Mouse (Mus musculus) brain, embryonic 14.5 days (tissue): ENCODE measurements around the gene Actg2.

Source experiments
- CTCF ChIP-seq: fragments of 200-500 bp; IDR thresholded peaks from 2 replicates; pipeline ENCODE4 v1.5.1; 2012; ENCODE audit warnings: inconsistent platforms, mild to moderate bottlenecking, moderate library complexity, borderline replicate concordance; ENCODE audit not compliant: insufficient read depth, insufficient read length; ENCODE audit errors: extremely low read depth
- POLR2A ChIP-seq: fragments of 200-500 bp; IDR thresholded peaks from 2 replicates; pipeline ENCODE4 v1.6.1; 2012; ENCODE audit warnings: mild to moderate bottlenecking, inconsistent platforms, borderline replicate concordance; ENCODE audit not compliant: poor library complexity, insufficient read depth, insufficient read length, severe bottlenecking; ENCODE audit errors: extremely low read depth

DNA sequence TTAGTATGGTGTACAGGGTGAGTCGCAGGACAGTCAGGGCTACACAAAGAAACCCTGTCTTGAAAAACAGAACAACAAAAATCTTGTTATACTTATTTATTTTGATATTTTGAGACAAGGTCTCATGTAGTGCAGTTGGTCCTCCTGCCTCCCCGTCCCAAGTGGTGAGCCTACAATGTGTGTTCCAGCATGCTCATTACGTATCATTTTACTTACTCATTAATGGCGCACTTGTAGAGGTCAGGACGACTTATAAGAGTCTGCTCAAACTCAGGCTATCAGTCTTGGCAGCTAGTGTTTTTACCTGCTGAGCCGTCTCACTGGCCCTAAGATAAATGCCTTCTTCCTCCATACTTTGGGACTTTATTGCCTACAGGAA is 28.9 kb downstream of the Actg2 start:
- TF ChIP-seq POLR2A (no peak), CTCF (no peak)
